Mouse (Mus musculus) cortical plate, adult 2 months (tissue): Measurements from ENCODE around the gene Sorbs1.

Experiments used
- CTCF ChIP-seq: fragments of 200-500 bp; IDR thresholded peaks from 2 replicates; pipeline ENCODE4 v1.5.1; 2011; ENCODE audit warnings: mild to moderate bottlenecking, control low read depth, low read length; ENCODE audit not compliant: insufficient read depth; ENCODE audit errors: extremely low read depth
- POLR2A ChIP-seq: fragments of 200-500 bp; IDR thresholded peaks from 2 replicates; pipeline ENCODE4 v1.6.1; 2011; ENCODE audit warnings: mild to moderate bottlenecking, low read length, control low read depth; ENCODE audit not compliant: insufficient read depth; ENCODE audit errors: extremely low read depth

GRCm38 (mm10) chr19:40277494-40277893 lies 236.1 kb downstream of the Sorbs1 start:
- TF ChIP-seq POLR2A = no peak
- no peak for TF ChIP-seq CTCF
